Mouse (Mus musculus): ENCODE results near the gene Hs3st5.

- TF ChIP-seq POLR2A (IDR thresholded peaks at IDR 0.05; ENCODE audit: borderline replicate concordance, extremely low read depth, low read depth, low read length), result no peak
- TF ChIP-seq CTCF (IDR thresholded peaks at IDR 0.05; ENCODE audit: insufficient read depth, low read length), result no peak
Measured at GRCm38 (mm10) chr10:36477543-36477942, 29.1 kb upstream of the Hs3st5 start.
